ENCODE assay signal across 12 mouse cellular contexts in the genomic region with DNA sequence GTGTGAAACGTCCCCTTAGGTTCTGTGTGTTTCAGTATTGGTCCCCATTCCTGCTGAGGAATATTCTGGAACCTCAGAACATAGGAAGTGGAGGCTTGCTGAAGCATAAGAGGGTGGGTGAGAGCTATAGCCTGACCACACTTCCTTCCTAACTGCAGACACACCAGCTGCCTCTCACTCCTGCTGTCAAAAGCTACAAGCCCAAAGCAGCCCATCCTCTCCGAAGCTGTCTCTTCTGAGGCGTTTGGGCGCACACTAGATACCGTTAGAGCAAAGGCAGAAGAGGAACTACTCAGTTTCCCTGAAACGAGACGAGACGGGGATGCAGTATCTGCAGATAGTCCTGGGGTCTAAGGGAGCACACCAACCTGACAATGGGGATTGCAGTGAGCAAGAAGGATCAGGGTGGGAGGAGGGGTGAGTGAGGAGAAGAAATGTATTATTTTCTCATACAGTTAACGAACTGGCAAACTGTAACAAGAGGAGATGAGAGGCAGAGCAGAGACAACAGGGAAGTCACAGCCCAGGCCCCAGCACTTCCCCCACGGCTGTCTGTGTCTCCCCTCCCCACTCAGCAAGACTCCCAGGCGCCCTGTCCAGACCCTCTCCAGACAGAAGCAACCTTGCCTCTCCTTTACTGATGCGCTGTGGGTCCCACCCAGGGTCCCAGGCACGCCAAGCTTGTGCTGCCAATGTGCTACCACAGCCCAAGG. TPM values are rescaled to one million over a fixed set of nuclear protein-coding genes. Genes with fewer than 3 reads are reported as not detected.
DNase-seq lines count a peak whose midpoint lies in the region; ATAC-seq and TF ChIP-seq lines count a peak whose summit lies in the region.
"Had no signal": no experiment of that assay in that cellular context is flagged by ENCODE, and none has a peak within 500 bp of the region (broad histone marks: within the 10 kb centered on the region; RNA-seq: fewer than 3 reads in every experiment).

No protein-coding gene starts in this region.

- WGBS in kidney, embryonic 15.5 days = 87% methylated on average over 13 of the region's 13 CpGs
- 89% methylated on average over 13 of the region's 13 CpGs for WGBS in cerebellum, adult 2 months

- DNase-seq in layer of hippocampus, adult 2 months (ENCODE audit: low spot score in 2 of 2) = no peak
- no peak for DNase-seq in layer of hippocampus, adult 8-10 months (ENCODE audit: low spot score in 2 of 2)
- peak; percentile 48 for DNase-seq in naive thymus-derived CD4-positive, alpha-beta T cell, adult 2 months (ENCODE audit: low read depth)
- peak; percentile 66 to 74 for DNase-seq in thymus, postnatal 36 days
- DNase-seq in left cerebral cortex, adult 18-20 months (ENCODE audit: low spot score in 2 of 2) = no peak
- DNase-seq in cerebellum, adult 2 months = no peak
- DNase-seq: kidney, adult 11 months; lung, embryonic 14.5 days had no signal

- no peaks in the 10 kb centered on the region for H3K27me3 ChIP-seq in kidney, embryonic 15.5 days
- H3K27me3 ChIP-seq in cerebellum, adult 2 months (ENCODE audit: control insufficient read depth, insufficient read depth, low read length) = no peaks in the 10 kb centered on the region

- peaks cover 92% of the 10 kb centered on the region for H3K36me3 ChIP-seq in kidney, embryonic 15.5 days

- TF ChIP-seq POLR2A in cerebellum, adult 2 months (IDR thresholded peaks at IDR 0.05; ENCODE audit: borderline replicate concordance, insufficient read depth, low read length) = no peak

- TF ChIP-seq CTCF in layer of hippocampus, adult 2 months (conservative IDR thresholded peaks at IDR 0.05) = no peak
- TF ChIP-seq CTCF in cerebellum, adult 2 months (IDR thresholded peaks at IDR 0.05; ENCODE audit: borderline replicate concordance, insufficient read depth, low read depth, low read length) = no peak

- no peak overlapping the region for H3K4me3 ChIP-seq in layer of hippocampus, adult 2 months
- H3K4me3 ChIP-seq in kidney, embryonic 15.5 days (replicated peaks) = no peak overlapping the region
- H3K4me3 ChIP-seq in cerebellum, adult 2 months (replicated peaks; ENCODE audit: insufficient read depth, low read depth, low read length) = no peak overlapping the region
- H3K4me3 ChIP-seq: embryonic facial prominence, embryonic 10.5 days had no signal

- no peak overlapping the region for H3K4me2 ChIP-seq in kidney, embryonic 15.5 days
- H3K4me2 ChIP-seq: lung, embryonic 14.5 days had no signal

- H3K9ac ChIP-seq in kidney, embryonic 15.5 days = no peak overlapping the region
- H3K9ac ChIP-seq: lung, embryonic 14.5 days had no signal

- H3K9me3 ChIP-seq in kidney, embryonic 15.5 days (replicated peaks) = no peaks in the 10 kb centered on the region
- H3K9me3 ChIP-seq: embryonic facial prominence, embryonic 10.5 days had no signal

- H3K4me1 ChIP-seq in kidney, embryonic 15.5 days = no peaks in the 10 kb centered on the region
- H3K4me1 ChIP-seq in cerebellum, adult 2 months (ENCODE audit: control insufficient read depth, insufficient read depth, low read length) = no peaks in the 10 kb centered on the region
- H3K4me1 ChIP-seq: embryonic facial prominence, embryonic 10.5 days had no signal

- peak; percentile 90 for ATAC-seq in common myeloid progenitor, adult 5-6 weeks (replicated peaks; ENCODE audit: low read depth, poor library complexity, severe bottlenecking)
- ATAC-seq in kidney, embryonic 15.5 days (replicated peaks; ENCODE audit: low FRiP score) = no peak
- ATAC-seq: forebrain, embryonic 16.5 days had no signal

- H3K27ac ChIP-seq in layer of hippocampus, adult 2 months = peak overlapping the region; percentile 14; the same call in 1 of the 2 replicates
- H3K27ac ChIP-seq in kidney, embryonic 15.5 days = no peak overlapping the region
- no peak overlapping the region for H3K27ac ChIP-seq in cerebellum, adult 2 months (ENCODE audit: insufficient read depth, low read length)
- H3K27ac ChIP-seq: embryonic facial prominence, embryonic 10.5 days had no signal

RNA-seq across cellular contexts. Expression of a gene that starts 9.1 kb away (rescaled TPM):
- total RNA-seq in layer of hippocampus, adult 2 months (2021) = 10 to 100 TPM; 31.4 to 33.1 TPM
- 10 to 100 TPM; 29.7 to 33.1 (median 31.9) TPM for total RNA-seq in layer of hippocampus, adult 8-10 months (2022)
- 8.1 and 8.7 TPM in 2 replicates for total RNA-seq in common myeloid progenitor, adult 5-6 weeks (2017)
- 14.8 and 15.0 TPM in 2 replicates for polyA plus RNA-seq in kidney, embryonic 15.5 days (2015; fragmentation: Nextera tagmentation; extraction: Ambion mirVana)
- total RNA-seq in left cerebral cortex, adult 18-20 months (2021) = 10 to 100 TPM; 29.9 to 30.8 TPM
- 27.7 and 27.8 TPM in 2 replicates for polyA plus RNA-seq in cerebellum, adult 2 months (2012; rRNA removed)

RNA-seq across cellular contexts. Expression of a gene that starts 37.3 kb away (rescaled TPM):
- 10 to 100 TPM; 15.5 to 19.4 TPM for total RNA-seq in layer of hippocampus, adult 2 months (2021)
- 10 to 100 TPM; 16.8 to 20.6 (median 18.3) TPM for total RNA-seq in layer of hippocampus, adult 8-10 months (2022)
- 126 and 151 TPM in 2 replicates for total RNA-seq in common myeloid progenitor, adult 5-6 weeks (2017)
- 65.3 and 69.0 TPM in 2 replicates for polyA plus RNA-seq in kidney, embryonic 15.5 days (2015; fragmentation: Nextera tagmentation; extraction: Ambion mirVana)
- 10 to 100 TPM; 14.0 to 14.7 TPM for total RNA-seq in left cerebral cortex, adult 18-20 months (2021)
- polyA plus RNA-seq in cerebellum, adult 2 months (2012; rRNA removed) = 15.0 and 16.0 TPM in 2 replicates

RNA-seq across cellular contexts. Expression of a gene that starts 44.7 kb away (rescaled TPM):
- 10 to 100 TPM; 55.1 to 66.0 TPM for total RNA-seq in layer of hippocampus, adult 2 months (2021)
- total RNA-seq in layer of hippocampus, adult 8-10 months (2022) = 10 to 100 TPM; 54.5 to 67.0 (median 58.7) TPM
- total RNA-seq in common myeloid progenitor, adult 5-6 weeks (2017) = 67.0 and 76.1 TPM in 2 replicates
- polyA plus RNA-seq in kidney, embryonic 15.5 days (2015; fragmentation: Nextera tagmentation; extraction: Ambion mirVana) = 47.4 and 49.7 TPM in 2 replicates
- total RNA-seq in left cerebral cortex, adult 18-20 months (2021) = 10 to 100 TPM; 53.5 to 56.2 TPM
- polyA plus RNA-seq in cerebellum, adult 2 months (2012; rRNA removed) = 60.7 and 67.6 TPM in 2 replicates

Comparison
In these comparisons a context has a peak if more than half of its experiments do, and no peak if none do; other contexts are left out.
1. DNase-seq: peak in naive thymus-derived CD4-positive, alpha-beta T cell, adult 2 months (single experiment) and thymus, postnatal 36 days (2 of 2); none in layer of hippocampus, adult 2 months (0 of 2), layer of hippocampus, adult 8-10 months (0 of 2), left cerebral cortex, adult 18-20 months (0 of 2) and cerebellum, adult 2 months (0 of 2).